Mouse (Mus musculus) hindbrain, embryonic 14.5 days (tissue): ENCODE measurements at regions not wholly inside any gene's neighbourhood (a gene's known extent, or its start where the extent isn't known, plus 50 kb on each side); places are given as distances from the start of the nearest gene placed in this dataset.
"Not testable (repeated sequence)": the region's sequence is repeated elsewhere in the genome, so short reads cannot be mapped to it uniquely, and the experiment has no call there.

Experiments used
- ATAC-seq: fragments of 200-750 bp; cut with Nextera tagmentation; 2 replicates; pipeline ENCODE4 v1.8.0; 2017; ENCODE audit warnings: moderate number of reproducible peaks, mild to moderate bottlenecking, moderate TSS enrichment, moderate library complexity; ENCODE audit not compliant: low FRiP score
- DNase-seq: peaks from one replicate; pipeline ENCODE4 v3.0.0-alpha.2; 2015; ENCODE audit warnings: low spot score
- H3K27ac ChIP-seq: fragments of 300-500 bp; sonication (generic); 2 replicates; pipeline ENCODE4 v1.5.1; 2014; ENCODE audit warnings: mild to moderate bottlenecking, moderate library complexity
- H3K27me3 ChIP-seq: fragments of 300-500 bp; sonication (generic); 2 replicates; pipeline ENCODE4 v1.6.1; 2014; ENCODE audit warnings: mild to moderate bottlenecking, low read length, mixed read lengths; ENCODE audit not compliant: control insufficient read depth, insufficient read depth
- H3K36me3 ChIP-seq: fragments of 300-500 bp; sonication (generic); replicated peaks from 2 replicates; pipeline ENCODE4 v1.6.1; 2014; ENCODE audit not compliant: control insufficient read depth, insufficient read depth
- H3K4me1 ChIP-seq: fragments of 300-500 bp; sonication (generic); replicated peaks from 2 replicates; pipeline ENCODE4 v1.6.1; 2014; ENCODE audit warnings: antibody characterized with exemption, low read length, mixed read lengths; ENCODE audit not compliant: control insufficient read depth, insufficient read depth
- H3K4me2 ChIP-seq: fragments of 300-500 bp; sonication (generic); replicated peaks from 2 replicates; pipeline ENCODE4 v1.6.1; 2014; ENCODE audit warnings: mild to moderate bottlenecking, moderate library complexity
- H3K4me3 ChIP-seq: fragments of 300-500 bp; sonication (generic); replicated peaks from 2 replicates; pipeline ENCODE4 v1.5.1; 2014; ENCODE audit warnings: mild to moderate bottlenecking, low read length
- H3K9ac ChIP-seq: fragments of 300-500 bp; sonication (generic); 2 replicates; pipeline ENCODE4 v1.6.1; 2014
- H3K9me3 ChIP-seq: fragments of 300-500 bp; sonication (generic); 2 replicates; pipeline ENCODE4 v1.6.1; 2016; ENCODE audit warnings: low read length; ENCODE audit not compliant: control insufficient read depth
- WGBS: fragments of 180-500 bp; shearing (Covaris S2); extraction: QIAGEN DNeasy Blood & Tissue Kit; methylation state at CpG from one replicate; pipeline ENCODE4 v1.1.7; 2014; 5-methylcytosine and 5-hydroxymethylcytosine counted together

GRCm38 (mm10) chr5:118483001-118483400 lies 77.5 kb upstream of the Med13l start:
- Histone ChIP-seq H3K4me1 (no peaks in the 10 kb centered on the region; the same call in 1 of the 2 replicates), H3K27ac (no peak overlapping the region), H3K4me2 (no peak overlapping the region), H3K9me3 (no peaks in the 10 kb centered on the region), H3K36me3 (no peaks in the 10 kb centered on the region), H3K9ac (no peak overlapping the region), H3K27me3 (no peaks in the 10 kb centered on the region), H3K4me3 (no peak overlapping the region)
- DNase-seq: no peak
- 15% methylated on average over 7 of the region's 7 CpGs for WGBS
- ATAC-seq: no peak

GRCm38 (mm10) chr5:118483532-118483931 lies 76.9 kb upstream of the Med13l start:
- Histone ChIP-seq H3K4me3 (no peak overlapping the region), H3K9me3 (no peaks in the 10 kb centered on the region), H3K4me1 (no peaks in the 10 kb centered on the region), H3K9ac (no peak overlapping the region), H3K4me2 (no peak overlapping the region), H3K27ac (no peak overlapping the region), H3K36me3 (no peaks in the 10 kb centered on the region), H3K27me3 (no peaks in the 10 kb centered on the region)
- no peak for DNase-seq
- ATAC-seq: no peak
- WGBS: 10% methylated on average over 8 of the region's 8 CpGs

- H3K9ac ChIP-seq: no peak overlapping the region
- DNase-seq (no peak), ATAC-seq (no peak)
- H3K9me3 ChIP-seq: no peaks in the 10 kb centered on the region
- no peak overlapping the region for H3K4me3 ChIP-seq
- no peaks in the 10 kb centered on the region for H3K27me3 ChIP-seq
- H3K4me1 ChIP-seq: no peaks in the 10 kb centered on the region
- H3K4me2 ChIP-seq: no peak overlapping the region
- WGBS: 91% methylated on average over 8 of the region's 8 CpGs
- H3K27ac ChIP-seq: no peak overlapping the region
- no peaks in the 10 kb centered on the region for H3K36me3 ChIP-seq
Measured at GRCm38 (mm10) chr5:118485191-118485590, 75.3 kb upstream of the Med13l start.

GRCm38 (mm10) chr5:118492522-118492921 lies 68.0 kb upstream of the Med13l start:
- WGBS: 88% methylated on average over 2 of the region's 2 CpGs
- H3K27ac ChIP-seq, H3K9ac ChIP-seq, H3K4me2 ChIP-seq, ATAC-seq, H3K4me1 ChIP-seq, H3K9me3 ChIP-seq, H3K27me3 ChIP-seq, H3K36me3 ChIP-seq, H3K4me3 ChIP-seq, DNase-seq: not testable (repeated sequence)

DNA sequence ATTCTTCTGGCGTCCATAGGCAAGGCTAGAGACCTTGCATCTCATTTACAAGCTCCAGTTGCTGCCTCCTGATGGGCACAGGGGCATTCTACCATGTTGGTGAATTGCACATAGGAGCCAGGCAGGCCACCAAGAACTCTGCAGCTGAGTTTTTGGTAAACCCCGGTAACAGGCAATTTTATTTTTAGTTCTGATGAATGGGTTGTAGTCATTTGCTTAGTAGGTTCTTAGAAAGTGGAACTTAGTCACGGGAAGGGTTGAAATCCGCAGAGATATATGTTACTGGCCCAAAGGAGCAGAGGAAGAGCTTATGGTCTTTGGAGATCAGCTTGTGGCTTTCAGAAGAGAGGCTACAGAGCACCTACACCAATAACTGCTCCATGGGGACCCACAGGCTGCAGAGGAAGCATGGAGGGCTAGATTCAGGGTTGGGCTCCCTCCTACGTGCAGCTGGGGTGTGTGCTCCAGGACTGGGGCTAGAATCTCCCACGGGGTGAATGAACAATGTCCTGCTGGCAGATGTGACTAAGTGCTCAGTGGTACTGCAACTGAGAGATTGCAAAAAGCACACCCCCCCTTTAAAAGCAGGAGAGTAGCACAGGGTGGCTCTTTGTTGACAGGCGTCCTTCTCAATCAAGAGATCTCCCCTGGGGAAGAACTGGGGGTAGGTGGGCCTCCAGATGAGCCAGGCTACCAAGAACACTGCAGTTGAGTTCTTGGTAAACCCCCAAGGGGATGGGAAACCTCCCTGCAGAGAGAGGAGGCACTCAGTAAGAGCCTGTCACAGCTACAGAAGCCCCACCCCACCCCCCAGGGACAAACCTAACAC lies 65.6 kb upstream of the Med13l start:
- Histone ChIP-seq H3K27ac (no peak overlapping the region), H3K27me3 (no peaks in the 10 kb centered on the region), H3K36me3 (no peaks in the 10 kb centered on the region), H3K4me2 (no peak overlapping the region), H3K9ac (no peak overlapping the region), H3K4me3 (no peak overlapping the region), H3K9me3 (no peaks in the 10 kb centered on the region), H3K4me1 (0 out of 2 replicates have a peak, but pooled peaks cover 6% of the 10 kb centered on the region)
- 68% methylated on average over 7 of the region's 7 CpGs for WGBS
- DNase-seq (no peak), ATAC-seq (no peak)

DNA sequence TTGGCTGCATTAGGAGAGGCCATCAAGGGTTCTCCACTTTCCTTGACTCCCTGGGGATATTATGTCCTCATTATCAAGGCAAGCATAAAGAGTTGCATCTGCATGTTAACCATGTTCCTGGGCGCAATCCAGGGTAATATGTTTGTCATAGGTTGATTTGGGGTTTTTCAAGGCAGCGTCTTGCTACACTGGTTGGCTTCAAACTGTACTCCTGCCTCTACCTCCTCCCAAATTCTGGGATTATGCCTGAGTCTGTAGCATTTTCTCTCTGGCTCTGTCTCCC lies 65.1 kb upstream of the Med13l start:
- Histone ChIP-seq H3K27me3 (no peaks in the 10 kb centered on the region), H3K4me1 (0 out of 2 replicates have a peak, but pooled peaks cover 6% of the 10 kb centered on the region), H3K4me2 (no peak overlapping the region), H3K27ac (no peak overlapping the region), H3K4me3 (no peak overlapping the region), H3K36me3 (no peaks in the 10 kb centered on the region), H3K9me3 (no peaks in the 10 kb centered on the region), H3K9ac (no peak overlapping the region)
- WGBS: 71% methylated on average over 2 of the region's 2 CpGs
- no peak for DNase-seq
- no peak for ATAC-seq

- Histone ChIP-seq H3K9me3 (no peaks in the 10 kb centered on the region), H3K4me2 (no peak overlapping the region), H3K27me3 (no peaks in the 10 kb centered on the region), H3K4me3 (no peak overlapping the region), H3K4me1 (no peaks in the 10 kb centered on the region), H3K36me3 (no peaks in the 10 kb centered on the region), H3K27ac (no peak overlapping the region), H3K9ac (no peak overlapping the region)
- WGBS: 59% methylated on average over 5 of the region's 5 CpGs
- DNase-seq: no peak
- no peak for ATAC-seq
Measured at GRCm38 (mm10) chr5:118501624-118502023, 58.9 kb upstream of the Med13l start.

DNA sequence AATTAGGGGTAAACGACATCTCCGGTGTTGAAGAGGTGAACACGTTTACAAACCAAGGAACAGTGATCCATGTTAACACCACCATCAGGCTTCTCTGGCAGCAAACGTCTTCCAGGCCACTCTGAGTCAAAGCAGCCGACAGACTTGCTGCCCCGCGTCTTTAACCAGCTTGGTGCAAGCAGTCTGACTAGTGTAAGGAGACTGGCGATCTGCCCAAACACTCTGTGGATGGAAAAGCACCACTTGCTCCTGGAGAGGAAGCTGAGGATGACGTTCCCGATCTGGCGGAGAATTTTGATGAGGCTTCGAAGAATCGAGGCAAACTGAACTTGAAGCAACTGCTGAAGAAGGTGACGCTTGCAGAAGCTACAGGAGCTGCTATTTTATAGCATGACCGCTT lies 57.5 kb upstream of the Med13l start:
- Histone ChIP-seq H3K4me3 (no peak overlapping the region), H3K27ac (no peak overlapping the region), H3K4me2 (no peak overlapping the region), H3K9ac (no peak overlapping the region), H3K27me3 (no peaks in the 10 kb centered on the region), H3K9me3 (no peaks in the 10 kb centered on the region), H3K36me3 (no peaks in the 10 kb centered on the region), H3K4me1 (no peaks in the 10 kb centered on the region)
- 69% methylated on average over 15 of the region's 15 CpGs for WGBS
- ATAC-seq (no peak), DNase-seq (peak; percentile 31)

DNA sequence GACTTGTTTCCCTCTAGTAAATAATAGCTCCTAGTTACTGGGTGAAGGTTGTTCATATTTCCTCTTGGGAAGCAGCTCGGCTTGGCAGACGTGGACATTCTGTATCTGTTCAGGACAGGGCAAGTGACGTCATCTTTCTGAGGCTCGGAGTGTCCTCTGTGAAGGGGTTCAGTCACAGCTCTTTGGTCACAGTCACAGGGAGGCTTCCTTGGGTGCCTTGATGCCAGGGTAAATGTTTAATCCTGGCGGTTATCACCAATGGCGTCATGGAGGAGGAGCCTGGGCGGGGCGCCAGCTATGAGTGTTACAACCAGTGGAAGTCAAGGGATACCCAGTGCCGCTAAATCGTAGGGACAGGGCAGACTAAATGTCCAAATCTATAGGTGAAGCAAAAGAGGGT lies 56.3 kb upstream of the Med13l start:
- no peak for ATAC-seq
- WGBS: 91% methylated on average over 10 of the region's 10 CpGs

DNA sequence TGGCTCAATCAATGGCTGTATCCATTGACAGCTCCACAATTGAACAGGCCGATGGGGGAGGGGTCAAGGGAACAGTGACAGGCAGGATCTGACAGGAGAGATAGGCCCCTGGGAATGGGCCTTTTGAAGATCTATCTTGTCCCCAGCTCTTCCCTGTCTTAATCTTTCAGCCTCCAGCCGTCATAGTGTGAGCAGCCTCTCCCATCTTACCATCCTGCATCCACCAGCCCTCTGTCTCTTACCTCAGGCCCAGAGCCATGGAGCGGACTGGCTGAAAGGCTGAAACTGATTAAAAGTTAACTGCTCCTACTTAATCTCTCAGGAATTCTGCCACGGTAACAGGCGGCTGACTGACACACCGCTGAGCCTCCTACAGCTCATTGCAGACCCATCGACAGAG lies 55.6 kb upstream of the Med13l start:
- no peak overlapping the region for H3K4me2 ChIP-seq
- no peak for ATAC-seq
- 28% methylated on average over 7 of the region's 7 CpGs for WGBS

More for the DNA sequence above, 56.3 kb upstream of the Med13l start:
- Histone ChIP-seq H3K4me2 (no peak overlapping the region), H3K9me3 (no peaks in the 10 kb centered on the region), H3K36me3 (no peaks in the 10 kb centered on the region), H3K4me1 (no peaks in the 10 kb centered on the region), H3K4me3 (no peak overlapping the region), H3K9ac (no peak overlapping the region), H3K27me3 (no peaks in the 10 kb centered on the region), H3K27ac (no peak overlapping the region)
- DNase-seq: no peak

More for the DNA sequence above, 55.6 kb upstream of the Med13l start:
- Histone ChIP-seq H3K27me3 (no peaks in the 10 kb centered on the region), H3K9me3 (no peaks in the 10 kb centered on the region), H3K4me1 (no peaks in the 10 kb centered on the region), H3K27ac (no peak overlapping the region), H3K36me3 (no peaks in the 10 kb centered on the region), H3K4me3 (no peak overlapping the region), H3K9ac (no peak overlapping the region)
- DNase-seq: no peak
